Mouse (Mus musculus) midbrain, embryonic 12.5 days (tissue): ENCODE measurements around the gene Retreg2. TPM values are rescaled to one million over a fixed set of nuclear protein-coding genes. Genes with fewer than 3 reads are reported as not detected.

Experiments used
- ATAC-seq: fragments of 200-750 bp; cut with Nextera tagmentation; 2 replicates; pipeline ENCODE4 v1.8.0; 2017; ENCODE audit warnings: low read depth, moderate TSS enrichment, moderate library complexity; ENCODE audit not compliant: low FRiP score
- H3K27ac ChIP-seq: fragments of 300-500 bp; sonication (generic); replicated peaks from 2 replicates; pipeline ENCODE4 v1.5.1; 2016; ENCODE audit warnings: mild to moderate bottlenecking
- H3K27me3 ChIP-seq: fragments of 300-500 bp; sonication (generic); 2 replicates; pipeline ENCODE4 v1.6.1; 2016; ENCODE audit warnings: mild to moderate bottlenecking
- H3K36me3 ChIP-seq: fragments of 300-500 bp; sonication (generic); 2 replicates; pipeline ENCODE4 v1.6.1; 2016
- H3K4me1 ChIP-seq: fragments of 300-500 bp; sonication (generic); 2 replicates; pipeline ENCODE4 v1.6.1; 2016
- H3K4me2 ChIP-seq: fragments of 300-500 bp; sonication (generic); replicated peaks from 2 replicates; pipeline ENCODE4 v1.6.1; 2016; ENCODE audit warnings: mild to moderate bottlenecking, moderate library complexity
- H3K4me3 ChIP-seq: fragments of 300-500 bp; sonication (generic); 2 replicates; pipeline ENCODE4 v1.5.1; 2016; ENCODE audit warnings: mild to moderate bottlenecking
- H3K9ac ChIP-seq: fragments of 300-500 bp; sonication (generic); replicated peaks from 2 replicates; pipeline ENCODE4 v1.6.1; 2016; ENCODE audit warnings: mild to moderate bottlenecking, moderate library complexity
- H3K9me3 ChIP-seq: fragments of 300-500 bp; sonication (generic); 2 replicates; pipeline ENCODE4 v1.6.1; 2016; ENCODE audit warnings: mild to moderate bottlenecking
- WGBS: fragments of 180-500 bp; shearing (Covaris S2); methylation state at CpG from one replicate; pipeline ENCODE4 v1.1.7; 2016; 5-methylcytosine and 5-hydroxymethylcytosine counted together
- polyA plus RNA-seq: library from polyadenylated mRNA; unstranded; fragments of >200 nt; fragmentation: Nextera tagmentation; extraction: Ambion mirVana; gene quantifications from 2 replicates; pipeline ENCODE4 v1.2.1, GENCODE M21; 2016

Retreg2 gene
- polyA plus RNA-seq, result 81.3 and 86.6 TPM in 2 replicates

DNA sequence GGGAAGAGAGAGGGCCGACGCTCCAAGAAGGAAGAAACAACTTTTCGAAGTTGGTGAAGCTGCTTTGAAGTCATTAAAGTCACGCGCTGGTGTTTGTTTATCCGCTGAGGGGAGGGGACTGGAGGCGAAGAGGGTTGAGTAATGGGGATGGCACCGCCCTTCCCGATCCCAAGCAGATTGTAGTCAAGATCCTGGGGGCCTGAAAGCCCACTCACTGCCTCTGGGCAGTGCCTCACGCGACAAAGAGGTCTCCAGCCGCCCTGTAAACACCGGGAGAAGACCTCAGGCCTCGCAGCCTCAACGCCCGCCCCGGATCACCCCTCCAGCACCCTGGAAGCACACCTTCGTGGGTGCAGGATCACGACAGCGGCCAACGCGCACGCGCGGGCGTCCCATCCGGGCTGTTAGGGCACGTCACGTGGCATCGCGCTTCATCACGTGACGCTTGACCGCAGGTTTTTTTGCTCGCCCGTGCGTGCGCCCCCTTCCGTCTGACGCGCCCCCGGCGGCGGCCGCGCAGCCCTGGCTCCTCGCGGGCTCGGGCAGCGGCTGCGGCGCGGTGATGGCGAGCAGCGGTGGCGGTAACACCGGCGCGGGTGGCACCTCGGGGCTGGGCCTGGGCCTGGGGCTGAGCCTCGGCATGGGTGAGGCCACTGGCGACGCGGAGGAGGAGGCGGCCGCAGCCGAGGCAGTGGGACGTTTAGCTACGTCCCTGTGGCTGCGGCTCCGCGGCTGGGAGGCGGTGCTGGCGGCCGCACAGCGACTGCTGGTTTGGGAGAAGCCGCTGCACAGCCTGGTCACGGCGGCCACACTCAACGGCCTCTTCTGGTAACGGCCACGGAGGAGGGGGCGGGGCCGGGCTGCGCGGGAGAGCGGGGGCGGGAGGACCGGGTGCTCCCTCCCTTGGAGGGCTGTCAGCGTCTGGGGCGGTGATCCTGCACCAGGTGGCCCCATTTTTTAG lies at the start of gene Retreg2, which contains the start of gene Cnppd1:
Retreg2 (plus strand) TSS at position 478 of the 961 bp plus-strand sequence.
Cnppd1 (minus strand) TSS at position 411 of the 961 bp plus-strand sequence.
- peak within 1 kb of the TSS; percentile 94 for H3K9ac ChIP-seq
- H3K4me3 ChIP-seq, result peak within 1 kb of the TSS; percentile 92
- H3K4me1 ChIP-seq, result peaks cover 30% of the 10 kb centered on the region
- H3K9me3 ChIP-seq, result no peaks in the 10 kb centered on the region
- peak; percentile 91 for ATAC-seq
- no peaks in the 10 kb centered on the region for H3K27me3 ChIP-seq
- peak within 1 kb of the TSS; percentile 91 for H3K4me2 ChIP-seq
- peak within 1 kb of the TSS; percentile 99 for H3K27ac ChIP-seq
- under 1% methylated on average over 83 of the region's 91 CpGs for WGBS
- H3K36me3 ChIP-seq, result peaks cover 56% of the 10 kb centered on the region

DNA sequence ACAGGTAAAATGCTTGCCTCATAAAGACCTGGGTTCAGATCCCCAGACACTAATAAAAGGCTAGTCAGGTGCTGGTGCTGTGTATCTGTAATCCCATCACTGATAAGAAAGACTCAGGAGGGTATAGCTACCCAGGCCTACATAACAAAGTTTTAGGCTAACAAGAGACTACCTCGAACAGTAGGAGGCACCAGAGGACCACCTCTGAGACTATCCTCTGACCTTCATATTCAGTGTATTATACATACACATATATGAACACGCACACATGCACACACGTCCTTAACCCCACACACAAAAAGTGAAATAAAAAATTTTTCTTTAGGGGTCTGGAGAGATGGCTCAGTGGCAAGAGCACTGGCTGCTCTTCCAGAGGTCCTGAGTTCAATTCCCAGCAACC lies 20.4 kb upstream of the Retreg2 start:
- WGBS, result 90% methylated on average over 3 of the region's 3 CpGs

DNA sequence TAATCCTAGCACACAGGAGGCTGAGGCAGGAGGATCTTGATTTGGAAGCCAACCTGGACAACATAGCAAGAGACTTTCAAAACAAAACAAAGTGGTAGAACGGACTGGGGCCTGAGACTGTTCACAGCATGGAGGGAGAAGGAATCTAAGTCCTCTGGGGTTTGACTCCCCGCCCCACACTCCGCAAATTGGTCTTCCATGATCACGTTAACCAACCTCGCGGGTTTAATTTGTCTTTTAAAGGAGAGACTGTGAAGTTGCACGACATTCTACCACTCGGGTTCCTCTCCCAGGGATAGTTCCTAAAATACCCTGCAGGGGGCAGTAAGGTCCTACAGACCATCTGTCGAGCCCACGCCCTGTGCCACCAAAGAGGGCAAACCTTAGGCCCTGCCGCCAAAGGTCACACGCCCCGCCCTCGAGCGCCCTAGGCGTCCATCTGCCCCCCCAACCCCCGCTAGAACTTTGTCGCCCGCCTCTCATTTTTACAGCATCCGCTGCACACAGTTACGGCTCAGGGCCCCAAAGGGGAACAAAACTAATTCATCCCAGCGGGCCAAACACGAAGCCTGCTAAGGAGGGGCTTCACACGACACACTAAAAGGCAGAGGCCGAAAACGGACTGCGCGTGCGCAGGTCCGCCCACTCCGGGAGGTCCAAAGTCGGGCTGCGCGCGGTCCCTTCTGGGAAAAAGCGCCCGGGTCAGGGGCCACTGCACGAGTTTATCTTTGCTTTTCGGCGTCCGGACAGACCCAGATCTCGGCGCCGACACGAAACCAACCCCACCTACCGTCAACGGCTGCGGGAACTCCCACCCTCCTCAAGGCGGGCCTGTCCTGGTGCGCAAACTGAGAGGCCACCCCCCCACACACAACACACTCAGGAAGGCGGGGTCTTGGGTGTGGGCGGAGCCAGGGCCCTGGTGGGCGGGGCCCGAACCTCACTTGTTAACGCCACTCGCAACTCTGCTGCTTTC lies 17.9 kb upstream of the Retreg2 start, which contains the start of gene Nhej1:
Nhej1 (minus strand) TSS at position 855 of the 976 bp plus-strand sequence.
- ATAC-seq, result peak; percentile 95
- peak within 1 kb of the TSS; percentile 57 for H3K4me2 ChIP-seq

More for the DNA sequence above, 20.4 kb upstream of the Retreg2 start:
- Histone ChIP-seq H3K4me1 (peaks cover 3% of the 10 kb centered on the region; the same call in 1 of the 2 replicates), H3K27me3 (no peaks in the 10 kb centered on the region), H3K9ac (no peak overlapping the region), H3K27ac (no peak overlapping the region), H3K4me3 (no peak overlapping the region), H3K36me3 (no peaks in the 10 kb centered on the region), H3K4me2 (no peak overlapping the region), H3K9me3 (no peaks in the 10 kb centered on the region)
- no peak for ATAC-seq

DNA sequence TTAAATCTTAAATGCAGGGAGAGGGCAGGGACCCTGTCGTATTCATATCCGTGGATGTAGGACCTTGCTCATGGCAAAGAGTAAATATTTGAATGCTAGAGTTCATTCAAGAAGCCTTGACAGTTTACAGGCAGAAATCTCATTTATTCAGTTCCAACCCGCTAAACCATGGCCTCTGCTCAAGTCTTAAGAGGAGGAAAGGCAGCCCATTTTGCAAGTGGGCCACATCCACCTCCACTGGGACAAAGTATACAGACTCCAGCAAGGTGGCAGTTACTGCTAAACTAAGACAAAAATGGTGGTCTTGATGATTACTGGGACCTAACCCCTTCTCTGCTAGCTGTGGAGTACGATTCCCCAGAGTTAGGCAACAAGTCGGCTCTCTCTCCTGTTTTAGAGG lies 17.2 kb upstream of the Retreg2 start:
- H3K9ac ChIP-seq, result peak overlapping the region; percentile 8; the same call in 1 of the 2 replicates
- ATAC-seq, result peak; percentile 8; the same call in 1 of the 2 replicates
- no peaks in the 10 kb centered on the region for H3K36me3 ChIP-seq
- H3K4me2 ChIP-seq, result peak overlapping the region; percentile 57
- no peaks in the 10 kb centered on the region for H3K9me3 ChIP-seq
- no peaks in the 10 kb centered on the region; the same call in 1 of the 2 replicates for H3K27me3 ChIP-seq
- peak overlapping the region; percentile 70 for H3K4me3 ChIP-seq
- WGBS, result 36% methylated on average over 5 of the region's 5 CpGs
- H3K27ac ChIP-seq, result peak overlapping the region; percentile 92; the same call in 1 of the 2 replicates
- H3K4me1 ChIP-seq, result peaks cover 3% of the 10 kb centered on the region; the same call in 1 of the 2 replicates

More for the DNA sequence above, 17.9 kb upstream of the Retreg2 start, which contains the start of gene Nhej1:
- H3K27me3 ChIP-seq, result no peaks in the 10 kb centered on the region; the same call in 1 of the 2 replicates
- no peaks in the 10 kb centered on the region for H3K36me3 ChIP-seq
- WGBS, result 2% methylated on average over 56 of the region's 56 CpGs
- peak within 1 kb of the TSS; percentile 70 for H3K4me3 ChIP-seq
- H3K9ac ChIP-seq, result peak within 1 kb of the TSS; percentile 68
- peaks cover 3% of the 10 kb centered on the region; the same call in 1 of the 2 replicates for H3K4me1 ChIP-seq
- H3K9me3 ChIP-seq, result no peaks in the 10 kb centered on the region
- H3K27ac ChIP-seq, result peak within 1 kb of the TSS; percentile 92

DNA sequence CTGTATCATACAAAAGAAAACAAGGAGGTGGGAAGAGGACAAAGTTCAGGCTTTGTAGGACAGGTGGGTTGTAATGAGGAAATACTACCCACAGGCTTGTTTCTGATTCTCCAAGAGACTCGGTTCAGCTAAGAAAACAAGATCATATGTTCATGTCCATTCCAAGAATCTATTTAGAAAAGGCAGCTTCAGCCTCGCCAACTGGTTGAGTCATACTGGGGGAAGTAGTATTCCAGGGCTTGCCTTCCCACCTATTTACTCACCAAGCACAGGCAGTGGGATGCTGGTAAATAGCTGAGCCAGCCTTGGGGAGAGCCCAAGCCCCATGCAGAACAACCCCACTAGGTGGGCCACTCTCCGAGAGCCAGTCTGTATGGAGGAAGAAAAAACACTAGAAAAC lies 13.9 kb upstream of the Retreg2 start:
- no peak overlapping the region for H3K4me3 ChIP-seq
- no peak for ATAC-seq
- no peak overlapping the region for H3K9ac ChIP-seq
- H3K27me3 ChIP-seq, result peaks cover 2% of the 10 kb centered on the region
- no peaks in the 10 kb centered on the region for H3K36me3 ChIP-seq
- no peaks in the 10 kb centered on the region for H3K9me3 ChIP-seq
- WGBS, result 77% methylated on average over 3 of the region's 3 CpGs
- peaks cover 3% of the 10 kb centered on the region; the same call in 1 of the 2 replicates for H3K4me1 ChIP-seq
- H3K4me2 ChIP-seq, result no peak overlapping the region
- no peak overlapping the region for H3K27ac ChIP-seq

DNA sequence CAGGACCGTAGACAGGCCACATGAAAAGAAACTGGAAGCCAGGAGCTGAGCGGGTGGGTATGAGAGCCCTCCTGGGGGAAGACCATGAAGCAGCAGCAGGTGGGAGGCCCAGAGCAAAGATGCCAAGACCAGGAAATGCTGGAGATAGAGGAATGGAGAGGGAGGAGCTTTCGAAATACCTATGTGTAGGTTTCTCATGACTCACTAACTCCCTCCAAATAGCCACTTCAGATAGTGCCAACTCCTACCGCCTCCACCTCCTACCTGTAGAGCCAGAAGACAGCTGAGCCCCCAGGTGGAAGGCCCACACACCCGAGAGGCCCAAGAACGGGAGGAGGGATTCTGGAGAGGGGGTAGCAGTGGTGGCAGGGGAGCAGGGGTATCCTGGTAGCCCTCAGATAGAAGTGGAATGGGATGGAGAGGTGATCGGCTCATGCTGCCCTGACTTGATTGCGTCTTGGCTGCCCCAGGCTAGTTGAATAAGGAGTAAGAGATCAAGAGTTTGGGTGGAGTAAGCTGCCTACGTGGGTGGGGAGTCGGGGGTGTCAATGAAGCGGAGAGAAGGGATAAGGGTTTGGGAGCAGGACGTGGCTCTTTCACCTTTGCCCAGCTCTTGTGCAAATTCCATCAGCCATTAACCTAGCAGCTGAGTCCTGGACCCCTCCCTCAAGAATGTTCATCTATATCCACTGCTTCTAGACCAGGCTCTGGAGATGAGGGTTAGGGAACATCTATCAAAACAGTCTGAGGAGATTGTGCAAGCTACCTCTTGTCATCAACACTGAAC lies 9.0 kb upstream of the Retreg2 start, which contains the start of gene Slc23a3:
Slc23a3 (minus strand) TSS at position 470 of the 787 bp plus-strand sequence.
- H3K4me3 ChIP-seq, result no peak within 1 kb of the TSS

DNA sequence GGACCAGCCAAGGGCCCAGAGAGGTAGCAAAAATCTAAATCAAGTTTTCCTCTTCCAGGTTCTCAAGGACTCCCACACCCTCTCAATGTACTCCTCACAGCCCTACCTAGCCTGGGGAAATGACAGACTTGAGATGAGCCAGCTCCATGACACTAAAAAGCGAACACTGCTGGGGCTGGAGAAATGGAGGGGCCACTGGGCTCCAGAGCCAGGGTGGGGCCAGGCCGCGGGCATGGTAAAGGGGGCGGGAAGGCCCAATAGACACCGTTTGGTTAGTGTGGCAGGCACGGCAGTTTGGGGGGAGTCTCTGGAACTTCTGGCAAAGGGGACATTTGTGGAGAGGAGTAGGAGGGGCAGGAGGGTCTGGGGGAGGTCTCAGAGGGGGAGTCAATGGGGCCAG lies 6.3 kb upstream of the Retreg2 start:
- Histone ChIP-seq H3K27me3 (peaks cover 2% of the 10 kb centered on the region; the same call in 1 of the 2 replicates), H3K4me1 (peaks cover 18% of the 10 kb centered on the region), H3K9me3 (no peaks in the 10 kb centered on the region), H3K27ac (no peak overlapping the region), H3K36me3 (peaks cover 47% of the 10 kb centered on the region), H3K9ac (no peak overlapping the region), H3K4me2 (no peak overlapping the region), H3K4me3 (no peak overlapping the region)
- 82% methylated on average over 6 of the region's 6 CpGs for WGBS
- ATAC-seq, result no peak

More for the DNA sequence above, 9.0 kb upstream of the Retreg2 start, which contains the start of gene Slc23a3:
- Histone ChIP-seq H3K9me3 (no peaks in the 10 kb centered on the region), H3K4me1 (no peaks in the 10 kb centered on the region), H3K9ac (no peak within 1 kb of the TSS), H3K27me3 (peaks cover 2% of the 10 kb centered on the region), H3K27ac (no peak within 1 kb of the TSS), H3K4me2 (no peak within 1 kb of the TSS), H3K36me3 (peaks cover 35% of the 10 kb centered on the region)
- ATAC-seq, result no peak
- WGBS, result 71% methylated on average over 12 of the region's 12 CpGs

DNA sequence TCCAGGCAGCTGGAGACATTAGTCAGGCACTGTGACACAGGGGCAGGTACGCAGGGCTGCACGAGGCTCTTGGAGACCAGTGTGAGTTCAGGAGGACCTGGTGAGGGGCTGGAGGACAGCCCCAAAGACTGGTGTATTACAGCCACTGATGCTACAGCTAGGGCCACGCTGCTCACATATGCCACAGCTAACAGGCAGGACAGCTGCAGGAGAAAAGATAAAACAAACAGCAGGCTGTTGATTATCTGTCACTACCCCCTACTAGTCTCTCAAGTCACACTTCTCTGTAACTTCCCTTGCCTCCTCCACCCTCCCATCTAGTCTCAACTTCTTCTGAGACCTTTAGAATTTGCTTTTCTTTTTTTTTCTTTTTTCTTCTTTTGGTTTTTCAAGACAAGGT lies 5.8 kb upstream of the Retreg2 start:
- Histone ChIP-seq H3K9ac (no peak overlapping the region), H3K9me3 (no peaks in the 10 kb centered on the region), H3K27me3 (peaks cover 2% of the 10 kb centered on the region; the same call in 1 of the 2 replicates), H3K27ac (no peak overlapping the region), H3K4me1 (peaks cover 21% of the 10 kb centered on the region), H3K4me2 (no peak overlapping the region), H3K36me3 (peaks cover 47% of the 10 kb centered on the region), H3K4me3 (no peak overlapping the region)
- no peak for ATAC-seq
- WGBS, result 81% methylated on average over 3 of the region's 3 CpGs

DNA sequence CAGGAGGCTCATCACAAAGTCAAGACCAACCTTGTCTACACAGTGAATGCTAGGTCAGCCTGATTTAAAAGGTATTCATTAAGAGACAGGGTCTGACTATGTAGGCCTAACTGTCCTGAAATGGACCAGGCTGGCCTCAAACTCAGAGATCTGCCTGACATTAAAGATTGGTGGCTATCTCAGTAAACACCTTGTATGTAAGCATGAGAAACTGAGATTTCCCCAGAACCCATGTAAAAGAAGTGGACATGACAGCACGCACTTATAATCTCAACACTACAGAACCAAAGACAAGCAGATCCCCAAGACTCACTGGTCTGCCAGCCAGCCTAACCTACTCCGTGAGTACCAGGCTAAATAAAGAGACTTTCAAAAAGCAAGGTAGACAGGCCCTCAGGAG lies 4.1 kb upstream of the Retreg2 start:
- Histone ChIP-seq H3K27me3 (0 out of 2 replicates have a peak, but pooled peaks cover 2% of the 10 kb centered on the region), H3K27ac (no peak overlapping the region), H3K36me3 (peaks cover 47% of the 10 kb centered on the region), H3K9me3 (no peaks in the 10 kb centered on the region), H3K4me1 (peaks cover 21% of the 10 kb centered on the region), H3K4me3 (no peak overlapping the region), H3K4me2 (no peak overlapping the region), H3K9ac (no peak overlapping the region)
- 82% methylated on average over 2 of the region's 2 CpGs for WGBS
- no peak for ATAC-seq

DNA sequence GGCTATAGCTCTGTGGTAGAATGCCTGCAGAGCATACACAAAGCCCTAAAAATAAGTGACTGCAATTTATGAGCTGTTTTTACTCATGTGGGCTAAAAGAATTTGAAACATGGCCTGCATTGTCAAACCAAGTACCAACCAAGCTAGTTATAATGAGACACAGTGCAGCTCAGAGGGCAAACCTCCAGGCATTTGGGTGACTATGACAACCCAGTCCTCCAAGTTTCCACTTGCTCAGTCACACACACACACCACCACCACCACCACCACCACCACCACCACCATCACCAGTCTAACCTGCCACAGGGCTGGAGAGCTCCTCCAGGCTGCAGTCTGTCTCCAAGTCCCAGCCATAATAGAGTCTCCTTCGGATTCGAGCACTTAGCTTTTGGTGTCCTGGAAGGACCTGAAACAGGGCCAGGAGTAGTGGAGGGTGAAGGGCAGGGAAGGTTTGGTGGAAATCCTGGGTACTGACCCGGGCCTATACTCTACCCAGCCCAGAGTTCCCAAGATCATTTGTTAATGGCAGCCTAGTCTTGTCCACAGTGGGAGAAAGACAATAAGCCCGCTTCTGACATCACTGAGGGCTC lies 1.9 kb upstream of the Retreg2 start:
- Histone ChIP-seq H3K4me3 (peak overlapping the region; percentile 92), H3K27me3 (no peaks in the 10 kb centered on the region), H3K36me3 (peaks cover 56% of the 10 kb centered on the region), H3K9me3 (no peaks in the 10 kb centered on the region), H3K4me1 (peaks cover 30% of the 10 kb centered on the region), H3K4me2 (peak overlapping the region; percentile 91), H3K9ac (peak overlapping the region; percentile 94), H3K27ac (peak overlapping the region; percentile 99)
- WGBS, result 64% methylated on average over 4 of the region's 4 CpGs
- no peak for ATAC-seq
